Mouse (Mus musculus) hindbrain, embryonic 13.5 days (tissue): Measurements from ENCODE around the gene Nudt5. TPM values are rescaled to one million over a fixed set of nuclear protein-coding genes. Genes with fewer than 3 reads are reported as not detected.

ENCODE experiments used
- ATAC-seq: fragments of 200-750 bp; cut with Nextera tagmentation; 2 replicates; pipeline ENCODE4 v1.8.0; 2017; ENCODE audit warnings: moderate TSS enrichment; ENCODE audit not compliant: low FRiP score
- H3K27ac ChIP-seq: fragments of 300-500 bp; sonication (generic); 2 replicates; pipeline ENCODE4 v1.5.1; 2015; ENCODE audit warnings: inconsistent platforms, mild to moderate bottlenecking, moderate library complexity
- H3K27me3 ChIP-seq: fragments of 300-500 bp; sonication (generic); 2 replicates; pipeline ENCODE4 v1.6.1; 2015; ENCODE audit warnings: mild to moderate bottlenecking, inconsistent platforms
- H3K36me3 ChIP-seq: fragments of 300-500 bp; sonication (generic); 2 replicates; pipeline ENCODE4 v1.6.1; 2015; ENCODE audit warnings: mild to moderate bottlenecking, inconsistent platforms
- H3K4me1 ChIP-seq: fragments of 300-500 bp; sonication (generic); replicated peaks from 2 replicates; pipeline ENCODE4 v1.6.1; 2015; ENCODE audit warnings: inconsistent platforms
- H3K4me2 ChIP-seq: fragments of 300-500 bp; sonication (generic); 2 replicates; pipeline ENCODE4 v1.6.1; 2015; ENCODE audit warnings: inconsistent platforms, mild to moderate bottlenecking, moderate library complexity
- H3K4me3 ChIP-seq: fragments of 300-500 bp; sonication (generic); 2 replicates; pipeline ENCODE4 v1.5.1; 2015; ENCODE audit warnings: mild to moderate bottlenecking, inconsistent platforms
- H3K9ac ChIP-seq: fragments of 300-500 bp; sonication (generic); 2 replicates; pipeline ENCODE4 v1.6.1; 2015; ENCODE audit warnings: mild to moderate bottlenecking, inconsistent platforms
- H3K9me3 ChIP-seq: fragments of 300-500 bp; sonication (generic); 2 replicates; pipeline ENCODE4 v1.6.1; 2016; ENCODE audit warnings: inconsistent platforms
- WGBS: fragments of 180-500 bp; shearing (Covaris S2); methylation state at CpG from one replicate; pipeline ENCODE4 v1.1.7; 2015; 5-methylcytosine and 5-hydroxymethylcytosine counted together
- polyA plus RNA-seq: library from polyadenylated mRNA; unstranded; fragments of >200 nt; fragmentation: Nextera tagmentation; extraction: Ambion mirVana; gene quantifications from 2 replicates; pipeline ENCODE4 v1.2.1, GENCODE M21; 2015

Nudt5 gene
- polyA plus RNA-seq, 1 experiment from 2014 or later, result 28.8 TPM

DNA sequence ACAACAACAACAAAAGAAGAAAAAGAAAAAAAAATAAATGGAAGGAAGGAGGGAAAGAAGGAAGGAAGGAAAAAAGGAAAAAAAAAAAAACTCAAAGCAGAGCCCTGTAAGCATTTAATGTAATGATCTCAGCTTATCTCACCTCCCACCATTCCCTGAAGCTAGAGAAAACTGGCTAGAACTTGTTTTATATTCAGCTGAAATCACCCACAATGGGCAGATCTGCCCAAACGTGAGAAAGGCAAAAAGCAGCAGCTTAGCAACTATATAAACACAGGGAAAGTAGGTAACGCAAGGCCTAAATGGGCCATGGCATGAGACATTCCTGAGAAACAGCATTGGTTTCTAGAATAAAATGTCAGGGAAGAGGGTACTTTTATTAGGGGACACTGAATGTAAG lies 44.6 kb downstream of the Nudt5 start:
- WGBS, result 74% methylated on average over 2 of the region's 2 CpGs
- no peak overlapping the region for H3K4me3 ChIP-seq
- no peak overlapping the region for H3K4me2 ChIP-seq
- no peak overlapping the region for H3K9ac ChIP-seq
- peaks cover 17% of the 10 kb centered on the region for H3K4me1 ChIP-seq
- ATAC-seq, result no peak
- no peak overlapping the region for H3K27ac ChIP-seq
- peaks cover 48% of the 10 kb centered on the region for H3K36me3 ChIP-seq
- H3K9me3 ChIP-seq, result no peaks in the 10 kb centered on the region
- H3K27me3 ChIP-seq, result no peaks in the 10 kb centered on the region

DNA sequence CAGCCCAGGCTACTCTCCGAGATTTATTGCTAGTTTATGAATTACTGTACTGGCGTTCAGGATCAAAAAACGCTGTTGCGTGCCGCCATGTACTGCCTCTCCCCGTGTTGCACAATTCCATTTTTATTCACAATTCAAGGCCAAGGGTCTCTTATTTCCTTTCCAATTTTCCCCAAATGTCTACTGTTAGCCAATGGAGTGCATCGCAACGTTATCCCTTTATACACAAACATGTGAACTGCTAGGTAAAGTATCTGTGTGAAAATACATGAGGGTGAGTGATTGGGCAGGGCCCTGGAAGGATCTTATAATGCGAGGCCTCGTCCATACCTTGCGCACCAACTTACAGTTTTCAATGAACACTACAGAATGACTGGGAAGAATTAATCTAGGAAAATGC lies 49.5 kb downstream of the Nudt5 start:
- peaks cover 32% of the 10 kb centered on the region for H3K36me3 ChIP-seq
- no peaks in the 10 kb centered on the region for H3K9me3 ChIP-seq
- peak overlapping the region; percentile 63 for H3K4me2 ChIP-seq
- H3K27ac ChIP-seq, result peak overlapping the region; percentile 71; the same call in 1 of the 2 replicates
- ATAC-seq, result no peak
- H3K4me1 ChIP-seq, result peaks cover 18% of the 10 kb centered on the region
- peak overlapping the region; percentile 90 for H3K9ac ChIP-seq
- WGBS, result 44% methylated on average over 11 of the region's 11 CpGs
- no peaks in the 10 kb centered on the region for H3K27me3 ChIP-seq
- peak overlapping the region; percentile 74 for H3K4me3 ChIP-seq

DNA sequence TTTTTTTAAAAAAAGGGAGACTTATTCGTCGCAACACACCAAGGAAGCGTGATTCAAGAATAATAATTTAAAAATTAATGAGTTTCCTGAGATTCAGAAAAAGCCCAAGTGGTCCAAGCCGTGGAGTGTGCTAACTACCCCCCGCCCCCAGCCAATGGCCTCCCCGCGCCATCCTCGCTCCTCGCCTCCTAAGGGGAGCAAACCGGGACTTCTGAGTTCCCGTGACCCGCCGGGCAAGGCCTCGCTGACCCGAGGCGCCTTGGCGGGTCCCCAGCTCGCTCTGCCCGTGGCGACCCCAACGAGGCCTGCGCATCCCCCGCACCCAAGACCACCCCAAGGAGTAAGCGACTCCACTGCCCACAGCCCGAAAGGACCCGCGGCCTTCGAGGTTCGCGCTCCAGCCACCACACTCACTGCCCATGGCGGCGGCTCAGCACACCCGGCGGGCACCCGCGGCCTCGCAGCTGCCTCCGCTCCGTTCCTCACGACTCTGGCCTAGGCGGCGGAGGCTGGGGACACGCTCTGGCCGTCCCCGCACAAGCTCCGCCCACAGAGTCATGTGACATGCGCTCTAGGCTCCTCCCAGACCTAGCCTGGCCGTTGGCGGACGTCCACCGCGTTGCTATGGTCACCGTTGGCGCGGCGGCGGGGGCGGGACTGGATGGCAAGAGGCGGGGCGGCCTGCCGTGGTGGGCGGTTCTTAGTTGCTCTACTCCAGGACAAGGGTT lies 50.2 kb downstream of the Nudt5 start, which contains the start of gene Sec61a2:
TSS of gene Sec61a2 (minus strand) at position 590 of the 728 bp plus-strand sequence.
- Histone ChIP-seq H3K9ac (peak within 1 kb of the TSS; percentile 90), H3K4me3 (peak within 1 kb of the TSS; percentile 74), H3K27ac (peak within 1 kb of the TSS; percentile 71), H3K9me3 (no peaks in the 10 kb centered on the region), H3K4me1 (peaks cover 18% of the 10 kb centered on the region), H3K4me2 (peak within 1 kb of the TSS; percentile 63), H3K36me3 (peaks cover 37% of the 10 kb centered on the region), H3K27me3 (no peaks in the 10 kb centered on the region)
- WGBS, result under 1% methylated on average over 58 of the region's 62 CpGs
- peak; percentile 99 for ATAC-seq

DNA sequence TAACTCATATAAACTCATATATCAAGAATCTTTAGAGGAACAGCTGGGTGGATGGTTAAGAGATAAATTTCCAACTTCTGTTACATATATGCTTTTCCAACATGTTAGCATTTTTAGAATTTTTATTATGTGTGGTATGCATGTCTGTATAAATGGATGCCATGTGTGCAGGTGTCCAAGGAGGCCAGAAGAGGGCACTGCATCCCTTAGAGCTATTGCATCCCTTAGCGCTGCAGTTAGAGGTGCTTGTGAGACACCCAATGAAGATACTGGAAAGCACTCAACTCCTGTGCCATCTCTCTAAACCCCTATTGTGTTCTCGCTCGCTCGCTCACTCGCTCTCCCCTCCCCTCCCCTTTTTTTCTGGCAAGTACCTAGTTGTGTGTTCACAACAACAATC lies 55.3 kb downstream of the Nudt5 start:
- ATAC-seq, result no peak
- H3K9ac ChIP-seq, result no peak overlapping the region
- no peak overlapping the region for H3K27ac ChIP-seq
- H3K36me3 ChIP-seq, result peaks cover 38% of the 10 kb centered on the region
- H3K4me1 ChIP-seq, result no peaks in the 10 kb centered on the region
- no peak overlapping the region for H3K4me2 ChIP-seq
- no peak overlapping the region for H3K4me3 ChIP-seq
- no peaks in the 10 kb centered on the region for H3K9me3 ChIP-seq
- H3K27me3 ChIP-seq, result no peaks in the 10 kb centered on the region
- 58% methylated on average over 5 of the region's 5 CpGs for WGBS

- no peak overlapping the region for H3K4me3 ChIP-seq
- H3K4me2 ChIP-seq, result no peak overlapping the region
- H3K27ac ChIP-seq, result no peak overlapping the region
- 0 out of 2 replicates have a peak, but pooled peaks cover 3% of the 10 kb centered on the region for H3K4me1 ChIP-seq
- peaks cover 28% of the 10 kb centered on the region for H3K36me3 ChIP-seq
- no peak overlapping the region for H3K9ac ChIP-seq
- WGBS, result 46% methylated on average over 5 of the region's 5 CpGs
- no peaks in the 10 kb centered on the region for H3K27me3 ChIP-seq
- H3K9me3 ChIP-seq, result no peaks in the 10 kb centered on the region
- ATAC-seq, result no peak
These were observed 61.3 kb downstream of the Nudt5 start for GRCm38 (mm10) chr2:5906092-5906491.

DNA sequence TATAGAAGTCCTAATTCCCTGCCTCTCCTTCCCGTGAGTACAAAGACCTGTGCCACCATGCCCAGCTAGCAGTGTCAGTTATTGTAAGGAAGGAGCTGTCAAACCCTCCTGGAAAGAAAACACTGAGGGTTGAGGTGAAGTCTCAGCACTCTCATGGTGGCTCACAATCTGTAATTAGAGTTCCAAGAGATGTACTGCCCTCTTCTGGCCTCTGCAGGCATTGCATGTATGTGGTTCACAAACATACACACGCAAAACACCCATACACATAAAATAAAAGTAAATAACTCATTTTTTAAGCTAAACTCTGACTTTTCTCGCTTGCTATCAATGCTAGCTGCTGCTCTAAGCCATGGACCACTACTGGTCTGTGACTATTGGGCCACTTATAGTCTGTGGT lies 61.8 kb downstream of the Nudt5 start:
- Histone ChIP-seq H3K4me3 (no peak overlapping the region), H3K4me1 (peaks cover 6% of the 10 kb centered on the region; the same call in 1 of the 2 replicates), H3K27ac (no peak overlapping the region), H3K36me3 (peaks cover 32% of the 10 kb centered on the region), H3K27me3 (no peaks in the 10 kb centered on the region), H3K9ac (no peak overlapping the region), H3K4me2 (no peak overlapping the region), H3K9me3 (no peaks in the 10 kb centered on the region)
- 53% methylated on average over 3 of the region's 3 CpGs for WGBS
- ATAC-seq, result no peak

GRCm38 (mm10) chr2:5911282-5911965 lies 66.6 kb downstream of the Nudt5 start:
- 53% methylated on average over 16 of the region's 16 CpGs for WGBS
- ATAC-seq, result peak; percentile 61; the same call in 1 of the 2 replicates
- no peaks in the 10 kb centered on the region for H3K27me3 ChIP-seq
- no peak overlapping the region for H3K4me2 ChIP-seq
- peaks cover 33% of the 10 kb centered on the region for H3K36me3 ChIP-seq
- H3K4me1 ChIP-seq, result peaks cover 10% of the 10 kb centered on the region; the same call in 1 of the 2 replicates
- no peaks in the 10 kb centered on the region for H3K9me3 ChIP-seq
- peak overlapping the region; percentile 44; the same call in 1 of the 2 replicates for H3K27ac ChIP-seq
- H3K9ac ChIP-seq, result no peak overlapping the region
- no peak overlapping the region for H3K4me3 ChIP-seq

Other genes starting within 250 kb of the Nudt5 start
- gene Camk1d, start 130.5 kb upstream of the Nudt5 start, polyA plus RNA-seq, result 3.5 and 3.6 TPM in 2 replicates
- 323 and 334 TPM in 2 replicates for gene Cdc123, start 145 bp downstream of the Nudt5 start, polyA plus RNA-seq
- 0.71 and 1.0 TPM in 2 replicates for gene Gm13199, start 17.9 kb downstream of the Nudt5 start, polyA plus RNA-seq
- 98.1 and 101 TPM in 2 replicates for gene Sec61a2, start 50.4 kb downstream of the Nudt5 start, polyA plus RNA-seq
- 7.1 and 7.4 TPM in 2 replicates for gene Dhtkd1, start 97.8 kb downstream of the Nudt5 start, polyA plus RNA-seq
- gene Upf2, start 106.5 kb downstream of the Nudt5 start, polyA plus RNA-seq, result 9.1 and 10.1 TPM in 2 replicates